Mouse (Mus musculus) left cerebral cortex, postnatal 4 days (tissue): ENCODE data around the gene Zfp85. TPM values are rescaled to one million over a fixed set of nuclear protein-coding genes. Genes with fewer than 3 reads are reported as not detected.
A peak's percentile ranks its signal among the peaks of the same experiment; 100 is the strongest.
"Not testable (repeated sequence)": the region's sequence is repeated elsewhere in the genome, so short reads cannot be mapped to it uniquely, and the experiment has no call there.

Experiments
- DNase-seq: peaks from one replicate; pipeline ENCODE4 v3.0.0-alpha.2; 2022
- intact Hi-C: fragments of 180-260 bp; cut with DNase I; formaldehyde crosslinking; loops from one replicate; pipeline ENCODE4 v1.15.1; 2025
- total RNA-seq, 2 experiments: library from RNA; stranded (reverse); gene quantifications; 2 replicates each; pipeline ENCODE4 v1.2.3; 2021

The Zfp85 gene
- total RNA-seq: 1 to 10 TPM; 7.2 to 9.1 TPM

DNA sequence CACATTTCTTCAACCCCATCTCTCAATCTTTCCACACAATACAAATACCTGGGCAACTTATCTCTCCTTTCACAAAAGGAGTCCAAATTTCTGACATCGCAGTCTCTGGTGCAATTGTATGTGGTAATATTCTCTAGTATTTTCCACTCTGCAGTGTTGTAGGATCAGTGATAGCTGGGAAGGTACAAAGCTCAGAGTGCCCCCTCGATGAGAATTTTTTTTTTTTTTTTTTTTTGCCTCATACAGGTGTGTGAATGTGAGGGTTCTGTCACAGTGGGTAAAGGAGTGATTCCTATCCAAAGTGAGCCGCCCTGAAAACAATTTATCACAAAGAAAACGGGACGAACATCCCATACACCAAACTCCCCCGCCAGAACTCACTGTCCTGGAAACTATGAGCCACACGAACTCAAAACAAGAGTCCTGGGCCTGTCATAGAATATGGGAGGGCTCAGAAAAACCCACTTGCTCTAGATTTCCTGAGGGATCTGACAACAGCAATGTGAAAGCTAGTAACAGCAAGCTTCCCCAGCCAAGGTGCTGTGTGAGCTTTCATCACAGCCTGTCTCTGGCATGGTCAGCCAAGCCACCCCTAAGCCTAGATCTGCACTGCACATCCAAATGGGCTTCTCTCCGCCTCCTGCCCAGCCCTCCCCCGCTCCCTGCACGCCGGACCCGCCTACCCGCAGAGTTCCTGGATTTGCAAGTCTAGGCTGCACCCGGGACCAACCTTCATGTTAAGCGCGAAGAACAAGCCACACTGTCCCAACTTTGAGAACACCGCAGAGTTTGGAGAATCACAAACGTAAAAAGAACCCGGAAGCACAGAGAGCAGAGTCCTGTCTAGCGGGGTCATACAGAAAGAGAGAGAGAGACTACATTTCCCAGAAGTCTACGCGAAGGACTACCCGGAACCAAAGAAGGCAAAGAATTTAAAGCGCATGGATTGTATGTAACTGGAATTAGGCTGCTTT is at the start of gene Zfp85:
Zfp85 (minus strand) TSS at position 896 of the 974 bp plus-strand sequence.
- DNase-seq: peak; percentile 63
- intact Hi-C loops: no loop called here

DNA sequence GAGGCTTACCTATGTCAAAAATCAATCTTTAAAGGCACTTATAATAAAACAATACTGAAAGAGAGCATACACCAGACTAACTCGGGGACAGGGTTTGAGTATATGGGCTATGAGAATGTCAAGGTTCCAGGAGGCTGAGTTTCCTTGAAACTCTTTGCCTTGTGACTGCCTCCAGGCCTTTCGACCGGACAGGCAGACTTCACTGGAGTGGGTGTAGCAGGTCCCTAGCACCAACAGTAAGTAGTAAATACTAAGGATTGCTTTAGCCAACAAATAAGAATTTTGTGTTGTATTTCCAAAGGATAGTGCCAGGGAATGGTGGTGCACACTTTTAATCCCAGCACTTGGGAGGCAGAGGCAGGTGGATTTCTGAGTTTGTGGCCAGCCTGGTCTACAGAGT is 44.1 kb upstream of the Zfp85 start:
- DNase-seq, intact Hi-C loops: not testable (repeated sequence)

DNA sequence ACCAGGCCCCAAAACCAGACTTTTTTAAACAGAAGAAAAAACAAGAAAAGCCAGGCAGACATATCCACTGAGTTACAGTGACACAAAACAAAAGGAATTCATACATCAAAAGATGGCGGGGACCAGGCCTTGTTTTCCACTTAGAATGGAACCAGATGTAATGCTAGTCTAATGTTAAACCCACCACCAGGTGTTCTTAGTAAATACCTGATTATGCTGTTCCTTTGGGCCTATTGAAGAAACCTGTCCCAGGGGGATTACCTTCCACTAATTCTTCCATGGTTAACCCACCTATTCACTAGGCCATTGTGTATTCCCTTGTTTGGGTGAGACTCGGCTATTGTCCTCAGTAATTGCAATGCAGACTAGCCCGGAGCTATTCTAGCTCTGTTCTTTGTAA is 43.6 kb upstream of the Zfp85 start:
- intact Hi-C loops: no loop called here
- DNase-seq: no peak

DNA sequence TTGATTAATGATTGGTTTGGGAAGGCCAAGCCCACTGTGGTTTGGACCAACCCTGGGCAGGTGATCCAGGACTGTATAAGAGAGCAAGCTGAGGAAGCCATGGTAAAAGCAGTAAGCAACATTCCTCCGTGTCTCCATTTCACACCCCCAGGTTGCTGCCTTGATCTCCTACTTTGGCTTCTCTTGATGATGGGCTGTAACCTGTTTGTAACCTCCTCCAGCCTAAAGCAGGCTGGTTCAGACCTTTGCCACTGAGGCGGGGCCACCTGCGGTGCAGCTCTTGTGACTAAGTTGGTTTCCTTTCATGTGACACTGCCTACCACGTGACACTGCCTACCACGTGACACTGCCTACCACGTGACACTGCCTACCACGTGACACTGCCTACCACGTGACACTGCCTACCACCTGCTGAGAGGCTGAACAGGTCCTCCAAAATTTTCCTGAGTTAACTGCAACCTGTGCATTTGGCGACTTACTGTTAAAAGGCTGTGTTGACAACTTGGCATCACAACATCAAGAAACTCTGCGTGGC is 37.0 kb upstream of the Zfp85 start:
- intact Hi-C loops: no loop called here
- DNase-seq: no peak

DNA sequence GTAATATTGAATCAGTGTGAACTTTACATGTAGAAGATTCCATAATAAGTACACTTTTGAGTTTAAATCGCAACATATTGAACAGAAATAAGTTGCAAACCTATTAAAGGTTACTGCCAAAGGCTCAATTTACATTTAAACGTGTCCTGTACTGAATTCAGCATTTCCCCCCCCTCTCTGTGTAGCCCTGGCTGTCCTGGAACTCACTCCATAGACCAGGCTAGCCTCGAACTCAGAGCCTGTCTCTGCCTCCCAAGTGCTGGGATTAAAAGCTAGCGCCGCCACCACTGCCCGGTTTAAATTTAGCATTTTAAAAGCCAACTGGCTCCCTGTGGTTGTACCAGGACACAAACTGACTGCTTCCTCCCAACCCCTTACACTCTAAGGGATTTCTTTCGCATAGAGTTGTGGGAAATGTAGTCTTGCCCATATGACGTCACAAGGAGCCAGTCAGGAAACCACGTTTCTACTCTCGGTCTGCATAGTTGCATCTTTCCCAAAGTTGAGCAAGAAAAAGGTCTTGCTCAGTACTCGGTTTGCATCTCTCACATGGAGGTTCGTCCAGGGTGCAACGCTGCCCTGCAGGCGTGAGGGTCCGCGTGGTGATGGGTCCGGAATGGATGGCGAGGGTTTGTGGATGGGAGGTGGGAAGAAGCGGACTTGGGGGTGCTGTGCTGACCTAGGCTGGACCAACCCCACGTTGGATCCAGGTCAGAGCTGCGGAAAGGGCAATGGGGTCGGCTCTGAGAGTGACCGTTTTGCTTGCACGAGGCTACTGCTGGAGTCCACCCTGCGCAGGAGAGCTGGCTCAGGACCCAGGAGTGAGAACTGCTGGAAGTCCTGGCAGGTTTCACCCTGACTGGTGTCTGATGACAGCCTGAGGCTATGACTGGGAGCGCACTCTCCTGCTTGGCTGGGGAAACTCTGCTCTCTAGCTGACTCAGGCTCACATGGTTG is 24.5 kb upstream of the Zfp85 start, which contains the start of gene Zfp493:
Zfp493 (plus strand) TSS at position 429 of the 957 bp plus-strand sequence.
- peak; percentile 30 for DNase-seq
- intact Hi-C loops: no loop called here

DNA sequence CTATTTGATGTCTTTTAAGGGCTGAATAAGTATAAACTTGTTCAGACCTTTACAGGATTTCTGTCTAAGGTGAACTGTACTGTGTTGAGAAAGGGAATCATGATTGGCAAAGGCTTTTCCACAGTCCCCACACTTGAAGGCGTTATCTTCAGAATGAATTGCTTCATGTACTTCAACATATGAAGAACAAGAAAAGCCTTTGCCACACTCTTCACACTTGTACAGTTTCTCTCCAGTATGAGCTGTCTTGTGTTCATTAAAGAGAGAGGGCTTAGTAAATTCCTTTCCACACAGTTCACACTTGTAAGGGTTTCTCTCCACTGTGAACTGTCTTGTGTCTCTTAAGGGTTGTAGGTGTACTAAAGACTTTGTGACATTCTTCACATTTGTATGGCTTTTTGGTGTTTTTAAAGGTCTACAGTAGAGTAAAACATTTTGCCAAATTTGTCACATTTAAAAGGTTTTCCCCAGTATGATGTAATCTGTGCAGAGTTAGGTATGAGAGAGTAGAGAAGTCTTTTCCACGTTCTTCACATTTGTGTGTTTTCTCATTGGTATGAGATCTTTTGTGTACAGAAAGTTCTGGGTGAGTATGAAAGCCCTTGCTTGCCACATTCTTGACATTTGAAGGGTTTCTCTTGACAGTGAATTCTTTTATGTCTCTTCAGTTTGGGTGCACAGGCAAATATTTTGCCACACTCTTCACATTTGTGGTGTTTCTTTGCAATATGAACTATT is 8.2 kb upstream of the Zfp85 start:
- intact Hi-C loops: no loop called here
- DNase-seq: no peak

DNA sequence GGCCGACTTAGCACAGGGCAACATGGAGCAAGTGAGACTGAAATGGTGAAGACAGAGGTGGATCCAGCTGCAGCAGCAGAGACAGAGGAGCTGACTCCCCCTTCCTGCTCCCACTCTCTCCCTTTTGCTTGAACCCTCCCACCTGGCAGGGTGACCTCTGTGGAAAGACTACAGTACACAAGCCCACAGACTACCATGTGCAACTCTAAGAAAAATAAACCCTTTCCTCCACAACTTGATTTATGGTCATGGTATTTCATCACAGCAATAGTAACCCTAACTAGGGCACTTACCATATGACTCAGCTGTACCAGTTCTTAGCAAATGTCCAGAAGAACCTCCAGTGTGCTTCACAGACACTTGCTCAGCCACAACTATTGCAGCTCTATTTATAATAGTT is 4.9 kb upstream of the Zfp85 start:
- intact Hi-C loops: no loop called here
- no peak for DNase-seq

DNA sequence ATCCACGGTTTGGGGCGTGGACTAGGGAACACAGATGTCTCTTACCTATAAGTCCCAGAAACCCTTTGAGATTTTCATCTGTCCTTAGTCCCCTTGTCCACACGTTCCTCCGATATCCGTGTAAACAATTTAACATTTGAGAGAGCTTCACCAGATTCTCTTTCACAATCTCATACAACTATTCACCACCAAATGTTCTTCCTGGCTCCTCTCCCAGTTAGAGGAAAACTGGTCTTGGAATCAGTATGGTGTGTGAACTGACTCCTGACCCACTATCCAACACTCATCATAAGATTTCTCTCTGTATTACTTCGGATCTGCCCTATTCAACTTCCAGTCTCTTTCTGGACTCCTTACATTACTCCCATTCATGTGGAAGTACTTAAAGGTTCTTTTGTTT is 733 bp upstream of the Zfp85 start:
- no peak for DNase-seq
- intact Hi-C loops: no loop called here

DNA sequence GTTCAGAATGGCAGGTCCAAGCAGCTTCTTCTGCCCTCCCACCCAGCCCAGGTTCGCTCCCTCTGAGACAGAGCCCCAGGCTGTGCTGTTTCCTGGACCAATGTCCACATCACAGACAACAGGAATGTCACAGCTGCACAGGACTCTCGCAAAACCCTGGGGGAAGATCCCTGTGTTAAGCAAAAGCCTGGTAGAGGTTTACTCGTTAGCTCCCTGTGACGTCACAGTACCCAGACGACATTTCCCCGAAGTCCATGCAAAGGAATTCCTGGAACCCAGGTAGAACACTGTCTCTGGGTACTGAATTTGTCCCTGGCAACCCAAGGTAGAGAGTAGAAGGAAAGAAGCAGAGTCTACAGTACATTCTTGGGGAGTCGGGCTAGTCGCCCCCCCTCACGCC is 11.1 kb downstream of the Zfp85 start:
- no peak for DNase-seq
- intact Hi-C loops: no loop called here

DNA sequence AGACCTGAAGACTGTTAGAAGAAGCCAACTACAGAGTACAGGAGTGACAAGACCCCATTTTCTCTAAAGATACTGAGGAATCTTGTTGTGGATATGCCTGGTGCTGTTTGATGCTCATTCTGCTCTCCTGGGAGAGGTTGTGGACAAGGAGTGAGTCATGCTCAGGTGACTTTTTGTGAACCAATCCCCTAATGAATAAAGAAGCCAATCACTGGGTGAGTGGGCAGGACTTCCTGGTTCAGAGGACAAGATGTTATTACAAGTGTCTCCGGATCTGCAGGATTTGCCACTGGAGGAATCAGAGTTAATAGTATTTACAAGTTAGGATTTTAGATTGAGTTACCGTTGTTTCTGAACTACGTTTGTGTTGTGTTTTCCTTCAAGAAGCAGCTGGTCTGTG is 12.1 kb downstream of the Zfp85 start:
- no peak for DNase-seq
- intact Hi-C loops: no loop called here

DNA sequence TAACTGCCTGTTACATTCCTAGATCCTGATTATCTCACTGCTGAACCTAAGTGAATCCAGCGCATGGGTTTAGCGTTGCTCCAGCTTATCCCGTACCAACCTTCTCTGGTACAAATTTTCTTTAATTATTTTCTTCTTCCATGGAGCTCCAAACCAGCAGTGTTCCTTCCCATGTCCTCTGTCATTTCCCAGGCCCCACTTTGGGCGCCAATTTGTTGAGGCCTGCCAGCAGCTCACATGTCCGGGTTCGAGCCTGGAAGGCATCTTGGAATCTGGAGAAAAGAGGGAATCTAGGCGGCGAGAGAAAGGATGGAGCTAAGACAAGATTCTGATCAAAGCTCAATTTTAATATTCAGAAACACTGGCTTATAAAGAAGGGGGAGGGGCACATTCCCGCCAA is 20.6 kb downstream of the Zfp85 start:
- DNase-seq, intact Hi-C loops: not testable (repeated sequence)

DNA sequence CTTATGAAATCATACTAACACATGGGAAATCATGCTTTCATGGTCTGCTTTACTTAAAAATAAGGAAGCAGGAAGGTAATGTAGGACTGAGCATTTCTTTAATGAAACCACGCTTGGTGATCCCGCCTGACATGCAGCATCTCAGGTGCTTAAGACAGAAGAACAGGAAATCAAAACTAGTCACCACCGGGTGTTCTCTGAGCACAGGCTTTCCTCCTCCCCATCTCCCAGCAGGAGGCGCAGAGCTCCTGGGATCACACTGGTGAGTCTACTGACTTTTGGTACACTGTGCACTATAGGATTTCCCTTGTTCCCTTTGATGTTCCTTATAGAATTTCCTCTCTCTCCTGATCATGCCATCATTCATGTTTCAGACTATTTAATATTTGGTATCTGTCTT is 25.6 kb downstream of the Zfp85 start:
- not testable (repeated sequence) for DNase-seq
- intact Hi-C loops: loop anchor here (5.0 kb wide), 1 partner anchor 47 kb away; no protein-coding TSS in a partner anchor

DNA sequence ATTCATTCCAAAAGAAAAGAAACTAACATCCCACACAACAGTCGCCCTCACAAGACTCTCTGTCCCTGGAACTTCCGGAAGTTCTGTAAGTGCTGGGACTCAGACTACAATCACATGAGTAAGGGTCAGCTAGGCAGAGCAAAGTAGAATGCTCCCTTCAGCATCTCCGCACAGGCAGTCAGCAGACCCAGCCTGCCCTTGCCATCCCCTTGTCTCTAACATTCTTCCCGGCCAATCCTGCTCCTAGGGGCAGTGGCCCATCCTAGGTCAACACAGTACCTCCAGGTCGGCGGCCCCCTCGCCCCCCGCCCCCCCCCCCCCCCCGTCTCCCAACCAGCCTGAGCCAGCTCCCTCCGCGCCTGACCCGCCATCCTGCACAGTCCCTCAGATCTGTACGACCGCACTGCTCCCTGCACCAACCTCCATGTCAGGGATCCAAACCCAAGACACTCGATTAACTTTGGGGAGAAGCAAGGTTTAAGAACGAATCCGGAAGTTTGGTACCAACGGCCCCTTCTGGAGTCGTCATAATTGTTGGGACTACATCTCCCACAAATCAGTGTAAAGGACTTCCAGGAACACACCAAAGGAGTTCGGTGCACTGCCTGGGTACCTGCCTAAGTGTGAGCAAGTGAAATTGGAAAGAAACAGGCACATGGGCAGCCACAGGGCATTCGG is 26.2 kb downstream of the Zfp85 start, which contains the start of gene Zfp65:
Zfp65 (minus strand) TSS at position 533 of the 678 bp plus-strand sequence.
- intact Hi-C loops: loop anchor here (5.0 kb wide), 1 partner anchor 46 kb away; no protein-coding TSS in a partner anchor
- peak; percentile 33 for DNase-seq

DNA sequence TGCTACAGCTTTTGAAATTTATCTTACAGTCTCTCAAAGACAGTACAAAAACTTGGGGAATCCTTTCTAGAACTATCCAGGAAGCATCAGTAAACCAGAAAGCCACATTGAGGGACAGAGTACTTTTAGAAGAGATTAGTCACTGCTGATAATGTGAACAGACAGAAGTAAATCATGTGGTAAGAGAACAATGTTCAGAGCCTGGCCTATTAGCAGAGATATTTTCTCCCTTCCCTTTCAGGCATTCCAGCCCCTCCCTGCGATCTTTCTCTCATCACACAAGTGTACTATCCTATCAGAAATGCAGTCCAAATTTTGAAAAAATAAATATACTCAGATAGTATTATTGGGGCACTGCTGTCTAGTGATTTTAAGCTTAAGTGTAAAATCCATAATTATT is 26.9 kb downstream of the Zfp85 start:
- intact Hi-C loops: loop anchor here (5.0 kb wide), 1 partner anchor 46 kb away; no protein-coding TSS in a partner anchor
- DNase-seq: no peak

DNA sequence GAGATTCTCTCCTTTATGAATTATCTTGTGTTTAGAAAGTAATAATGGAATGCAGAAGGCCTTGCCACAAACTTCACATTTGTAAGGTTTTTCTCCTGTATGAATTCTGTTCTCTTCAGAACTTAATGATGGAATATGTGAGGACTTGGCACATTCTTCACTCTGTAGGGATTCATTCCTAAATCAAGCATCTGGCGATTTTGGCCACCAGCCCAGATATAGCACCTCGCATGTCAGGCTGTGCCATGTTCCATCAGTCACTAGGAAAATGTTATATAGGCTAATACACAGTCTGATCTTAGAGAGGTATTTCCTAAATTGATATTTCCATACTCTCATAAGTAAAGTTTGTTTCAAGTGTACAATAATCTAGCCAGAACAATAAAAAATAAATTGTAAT is 29.7 kb downstream of the Zfp85 start:
- DNase-seq: peak; percentile 76
- intact Hi-C loops: loop anchor here (5.0 kb wide), 1 partner anchor 43 kb away; no protein-coding TSS in a partner anchor

DNA sequence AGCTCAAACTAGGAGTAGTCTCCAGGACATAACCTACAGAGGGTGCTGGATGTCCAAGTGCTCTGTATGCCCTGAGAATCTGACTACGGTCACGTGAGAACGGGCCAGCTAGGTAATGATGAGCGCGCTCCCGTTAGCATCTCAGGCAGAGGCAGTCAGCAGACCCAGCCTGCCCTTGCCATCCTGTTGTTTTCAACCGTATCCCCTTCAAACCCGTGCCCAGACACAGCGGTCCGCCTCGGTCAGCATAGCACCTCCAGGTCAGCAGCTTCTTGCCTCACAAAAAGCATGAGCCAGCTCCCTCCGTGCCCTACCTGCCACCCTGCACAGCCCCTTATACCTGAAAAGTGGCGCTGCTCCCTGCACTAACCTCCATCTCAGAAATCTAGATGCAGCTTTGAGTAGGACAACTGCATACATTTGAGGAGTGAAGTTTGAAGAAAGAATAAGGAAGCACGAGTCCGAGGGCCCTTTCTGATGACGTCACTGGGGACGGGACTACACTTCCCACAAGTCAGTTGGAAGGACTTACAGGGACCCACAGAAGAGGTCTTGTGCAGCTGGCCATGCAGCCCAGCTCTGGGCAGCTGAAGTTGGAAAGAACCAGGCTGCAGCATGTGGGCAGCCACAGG is 31.1 kb downstream of the Zfp85 start:
- peak; percentile 86 for DNase-seq
- intact Hi-C loops: no loop called here
